In the genomic region with DNA sequence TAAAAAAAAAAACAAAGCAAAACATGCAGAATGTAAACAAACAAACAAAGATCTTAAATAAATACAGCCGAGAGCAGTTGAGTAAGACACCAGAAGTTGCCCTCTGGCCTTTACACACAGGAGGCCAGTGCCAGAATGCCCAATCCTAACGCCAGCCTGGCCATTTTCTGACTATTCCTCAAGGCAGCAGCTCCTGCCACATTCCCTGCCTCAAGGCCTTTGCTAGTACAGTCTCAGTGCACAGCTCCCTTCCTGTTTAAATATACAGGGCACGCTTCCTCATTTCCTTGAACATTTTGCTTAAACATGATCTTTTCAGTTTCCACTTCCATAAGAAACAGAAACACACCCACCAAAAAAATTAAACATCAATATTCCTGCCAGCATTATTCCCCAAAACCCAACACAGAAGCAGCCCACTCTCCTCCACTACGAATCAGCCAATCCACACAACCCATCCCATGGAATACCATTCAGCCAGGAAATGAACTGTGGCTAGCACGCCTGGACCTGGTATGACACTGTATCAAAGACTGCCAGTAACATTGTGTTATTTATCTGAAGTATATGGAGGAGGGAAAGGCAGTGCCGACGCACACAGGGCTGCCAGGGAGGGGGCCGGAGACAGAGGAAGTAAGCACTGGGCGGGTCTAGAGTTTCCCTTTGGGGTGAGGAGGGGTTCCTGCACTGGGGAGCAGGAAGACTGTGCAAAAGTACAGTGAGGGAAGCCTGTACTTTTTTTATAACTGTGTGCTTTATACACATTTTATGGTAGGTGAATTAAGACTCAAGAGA, we compare ENCODE assay signal across 8 mouse cellular contexts. TPM values are rescaled to one million over a fixed set of nuclear protein-coding genes. Genes with fewer than 3 reads are reported as not detected.
A peak's percentile ranks its signal among the peaks of the same experiment; 100 is the strongest.
DNase-seq lines count a peak whose midpoint lies in the region; ATAC-seq lines count a peak whose summit lies in the region.

No protein-coding gene starts in this region.

- no peak overlapping the region for H3K4me3 ChIP-seq in midbrain, embryonic 13.5 days (replicated peaks)
- no peak overlapping the region for H3K4me3 ChIP-seq in midbrain, embryonic 10.5 days

- H3K27me3 ChIP-seq in midbrain, embryonic 13.5 days = no peaks in the 10 kb centered on the region
- no peaks in the 10 kb centered on the region for H3K27me3 ChIP-seq in midbrain, embryonic 10.5 days (ENCODE audit: low read depth, poor library complexity, severe bottlenecking)
- no peaks in the 10 kb centered on the region for H3K27me3 ChIP-seq in splenic B cell, adult 2 months (ENCODE audit: control insufficient read depth, insufficient read depth, low read length, poor library complexity, severe bottlenecking)

- H3K4me1 ChIP-seq in midbrain, embryonic 13.5 days (replicated peaks) = 0 out of 2 replicates have a peak, but pooled peaks cover 6% of the 10 kb centered on the region
- H3K4me1 ChIP-seq in midbrain, embryonic 10.5 days = peaks cover 7% of the 10 kb centered on the region; the same call in 1 of the 2 replicates

- peak; percentile 43; the same call in 1 of the 2 replicates for ATAC-seq in midbrain, embryonic 13.5 days

- intact Hi-C loops in left cerebral cortex, postnatal 4 days (cut with DNase I) = no loop called here

- no peaks in the 10 kb centered on the region for H3K9me3 ChIP-seq in midbrain, embryonic 13.5 days
- no peaks in the 10 kb centered on the region for H3K9me3 ChIP-seq in midbrain, embryonic 10.5 days (replicated peaks)

- H3K9ac ChIP-seq in midbrain, embryonic 13.5 days (replicated peaks) = no peak overlapping the region

- DNase-seq in midbrain, embryonic 10.5 days (ENCODE audit: low spot score) = no peak
- DNase-seq in heart, postnatal 4 days = peak; percentile 38
- DNase-seq in lung, adult 18-20 months = peak; percentile 78 to 80
- DNase-seq in splenic B cell, adult 2 months (ENCODE audit: low read depth, low spot score) = peak; percentile 67
- no peak for DNase-seq in embryo, embryonic 10.5 days (ENCODE audit: low spot score)
- DNase-seq in cerebellum, postnatal 25 days = no peak
- no peak for DNase-seq in left cerebral cortex, postnatal 4 days

- H3K36me3 ChIP-seq in midbrain, embryonic 13.5 days = 0 out of 2 replicates have a peak, but pooled peaks cover 3% of the 10 kb centered on the region
- H3K36me3 ChIP-seq in midbrain, embryonic 10.5 days = peaks cover 30% of the 10 kb centered on the region
- H3K36me3 ChIP-seq in splenic B cell, adult 2 months (ENCODE audit: control insufficient read depth, insufficient read depth, low read length, poor library complexity, severe bottlenecking) = 0 out of 2 replicates have a peak, but pooled peaks cover 3% of the 10 kb centered on the region

- 84% methylated on average over 9 of the region's 9 CpGs for WGBS in midbrain, embryonic 13.5 days
- WGBS in midbrain, embryonic 10.5 days = 87% methylated on average over 9 of the region's 9 CpGs

- H3K27ac ChIP-seq in midbrain, embryonic 13.5 days = no peak overlapping the region
- H3K27ac ChIP-seq in midbrain, embryonic 10.5 days (replicated peaks) = no peak overlapping the region

- H3K4me2 ChIP-seq in midbrain, embryonic 13.5 days (replicated peaks) = no peak overlapping the region

RNA-seq across cellular contexts. Expression of gene Bicra, which starts 29.5 kb away (rescaled TPM):
- 7.9 and 10.2 TPM in 2 replicates for polyA plus RNA-seq in midbrain, embryonic 13.5 days (2015; fragmentation: Nextera tagmentation; extraction: Ambion mirVana)
- 6.9 and 8.2 TPM in 2 replicates for polyA plus RNA-seq in midbrain, embryonic 10.5 days (2016; fragmentation: Nextera tagmentation; extraction: Ambion mirVana)
- total RNA-seq in heart, postnatal 4 days (2021) = 1 to 10 TPM; 7.6 to 7.8 TPM
- 10 to 100 TPM; 25.3 to 25.8 TPM for total RNA-seq in left cerebral cortex, postnatal 4 days (2021)

RNA-seq across cellular contexts. Expression of gene Zfp541, which starts 43.4 kb away (rescaled TPM):
- polyA plus RNA-seq in midbrain, embryonic 13.5 days (2015; fragmentation: Nextera tagmentation; extraction: Ambion mirVana) = not detected in 2 replicates
- not detected in 2 replicates for polyA plus RNA-seq in midbrain, embryonic 10.5 days (2016; fragmentation: Nextera tagmentation; extraction: Ambion mirVana)
- not detected for total RNA-seq in heart, postnatal 4 days (2021)
- total RNA-seq in left cerebral cortex, postnatal 4 days (2021) = under 1 TPM; 0.38 to 0.58 TPM

RNA-seq across cellular contexts. Expression of gene Ehd2, which starts 50.8 kb away (rescaled TPM):
- polyA plus RNA-seq in midbrain, embryonic 13.5 days (2015; fragmentation: Nextera tagmentation; extraction: Ambion mirVana) = 3.3 and 4.7 TPM in 2 replicates
- polyA plus RNA-seq in midbrain, embryonic 10.5 days (2016; fragmentation: Nextera tagmentation; extraction: Ambion mirVana) = 12.5 and 13.6 TPM in 2 replicates
- 100 to 1,000 TPM; 193 to 197 TPM for total RNA-seq in heart, postnatal 4 days (2021)
- total RNA-seq in left cerebral cortex, postnatal 4 days (2021) = 1 to 10 TPM; 6.2 to 6.7 TPM

Comparison
In these comparisons a context has a peak if more than half of its experiments do, and no peak if none do; other contexts are left out.
1. DNase-seq: peak in heart, postnatal 4 days (single experiment), lung, adult 18-20 months (2 of 2) and splenic B cell, adult 2 months (single experiment); none in midbrain, embryonic 10.5 days (single experiment), embryo, embryonic 10.5 days (single experiment), cerebellum, postnatal 25 days (0 of 2) and left cerebral cortex, postnatal 4 days (single experiment).
2. RNA of gene Ehd2, which starts 50.8 kb away (total RNA-seq): 193 to 197 TPM in heart, postnatal 4 days; 6.2 to 6.7 TPM in left cerebral cortex, postnatal 4 days; every median in the first group is over 10 times any median in the second.